Mouse (Mus musculus): ENCODE measurements around the gene Kl. TPM values are rescaled to one million over a fixed set of nuclear protein-coding genes. Genes with fewer than 3 reads are reported as not detected.

Gene Kl
- total and polyA plus RNA-seq, 3 experiments = not detected

- peaks cover 4% of the 10 kb centered on the region for H3K9me3 ChIP-seq (replicated peaks; ENCODE audit: low read length)
- H3K27me3 ChIP-seq (replicated peaks) = no peaks in the 10 kb centered on the region
- H3K9ac ChIP-seq (ENCODE audit: insufficient read depth, low read depth) = no peak overlapping the region
- peaks cover 0 to 3% of the 10 kb centered on the region in 2 experiments; a peak in 2 of 4 replicates for H3K4me1 ChIP-seq (ENCODE audit: control insufficient read depth in 1 of 2, insufficient read depth in 2 of 2)
- no peaks in the 10 kb centered on the region for H3K79me2 ChIP-seq (replicated peaks; ENCODE audit: control insufficient read depth, extremely low read depth, insufficient read depth, poor library complexity, severe bottlenecking)
- no peak for DNase-seq (ENCODE audit: extremely low read depth)
- no peak overlapping the region for H3K27ac ChIP-seq (ENCODE audit: insufficient read depth, low read depth)
- TF ChIP-seq BHLHE40 (IDR thresholded peaks at IDR 0.05; ENCODE audit: low read depth, low read length) (no peak), SIN3A (IDR thresholded peaks at IDR 0.05; ENCODE audit: low read length) (no peak), TBP (conservative IDR thresholded peaks at IDR 0.05; ENCODE audit: low read depth, low read length) (no peak), ETS1 (conservative IDR thresholded peaks at IDR 0.05; ENCODE audit: low read depth, low read length) (no peak), GABPA (IDR thresholded peaks at IDR 0.05; ENCODE audit: insufficient replicate concordance, low read depth, low read length) (no peak), EP300 (IDR thresholded peaks at IDR 0.05; ENCODE audit: low read length) (no peak), KAT2A (IDR thresholded peaks at IDR 0.05; ENCODE audit: insufficient replicate concordance, low read length) (no peak)
- H3K36me3 ChIP-seq (replicated peaks in 1 of 2; ENCODE audit: control insufficient read depth in 1 of 2, insufficient read depth in 1 of 2, low read length in 1 of 2) = no peaks in the 10 kb centered on the region
- in situ Hi-C loops (cut with MboI; ENCODE audit: low pct_ligation_motif_present, low pct_unique_long_range_greater_than_20kb, low sequenced_read_pairs) (no loop called here), dilution Hi-C loops (cut with MboI; ENCODE audit: extremely low pct_ligation_motif_present, extremely low pct_unique_long_range_greater_than_20kb, low sequenced_read_pairs) (no loop called here)
- no peak overlapping the region for H3K4me3 ChIP-seq (replicated peaks in 1 of 3; ENCODE audit: low read depth in 2 of 3, low read length in 2 of 3, poor library complexity in 1 of 3)
- H3K4me2 ChIP-seq (ENCODE audit: insufficient read depth, low read depth, poor library complexity, severe bottlenecking) = no peak overlapping the region
Observed at GRCm38 (mm10) chr5:150912156-150912555, 40.3 kb upstream of the Kl start.

DNA sequence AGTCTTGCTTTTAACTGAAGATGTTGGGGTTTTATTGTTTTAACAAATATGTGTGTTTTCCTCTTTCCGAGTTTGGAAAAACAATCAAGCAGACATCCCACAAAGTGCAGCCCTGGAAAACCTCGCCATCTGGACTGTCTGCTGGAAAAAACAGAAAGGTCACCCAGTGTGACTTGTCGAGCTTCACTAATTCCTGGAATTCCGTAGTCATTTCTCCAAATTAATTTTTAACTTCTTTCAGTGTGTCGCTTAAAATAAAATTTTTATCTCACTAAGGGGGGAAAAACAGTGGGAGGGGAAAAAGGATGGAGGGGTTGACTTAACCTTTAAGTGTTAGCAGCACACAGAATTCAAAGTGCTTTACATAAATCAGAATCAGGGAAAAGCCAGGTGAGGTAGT is 39.8 kb upstream of the Kl start:
- H3K4me3 ChIP-seq (replicated peaks in 1 of 3; ENCODE audit: low read depth in 2 of 3, low read length in 2 of 3, poor library complexity in 1 of 3) = no peak overlapping the region
- H3K36me3 ChIP-seq (replicated peaks in 1 of 2; ENCODE audit: control insufficient read depth in 1 of 2, insufficient read depth in 1 of 2, low read length in 1 of 2) = no peaks in the 10 kb centered on the region
- no peak for DNase-seq (ENCODE audit: extremely low read depth)
- peaks cover 4% of the 10 kb centered on the region for H3K9me3 ChIP-seq (replicated peaks; ENCODE audit: low read length)
- no peaks in the 10 kb centered on the region for H3K79me2 ChIP-seq (replicated peaks; ENCODE audit: control insufficient read depth, extremely low read depth, insufficient read depth, poor library complexity, severe bottlenecking)
- no peaks in the 10 kb centered on the region for H3K27me3 ChIP-seq (replicated peaks)
- no peak overlapping the region for H3K9ac ChIP-seq (ENCODE audit: insufficient read depth, low read depth)
- dilution Hi-C loops (cut with MboI; ENCODE audit: extremely low pct_ligation_motif_present, extremely low pct_unique_long_range_greater_than_20kb, low sequenced_read_pairs) (no loop called here), in situ Hi-C loops (cut with MboI; ENCODE audit: low pct_ligation_motif_present, low pct_unique_long_range_greater_than_20kb, low sequenced_read_pairs) (no loop called here)
- TF ChIP-seq POLR2AphosphoS2 (IDR thresholded peaks at IDR 0.05; ENCODE audit: low read depth, low read length) (no peak), ELF1 (IDR thresholded peaks at IDR 0.05; ENCODE audit: low read depth, low read length) (no peak), CHD2 (IDR thresholded peaks at IDR 0.05; ENCODE audit: low read length) (no peak), USF1 (IDR thresholded peaks at IDR 0.05; ENCODE audit: low read depth, low read length) (no peak), PAX5 (IDR thresholded peaks at IDR 0.05; ENCODE audit: low read length) (no peak)
- no peak overlapping the region for H3K4me2 ChIP-seq (ENCODE audit: insufficient read depth, low read depth, poor library complexity, severe bottlenecking)
- H3K27ac ChIP-seq (ENCODE audit: insufficient read depth, low read depth) = no peak overlapping the region
- H3K4me1 ChIP-seq (ENCODE audit: control insufficient read depth in 1 of 2, insufficient read depth in 2 of 2) = peaks cover 0 to 3% of the 10 kb centered on the region in 2 experiments; a peak in 2 of 4 replicates
